Mouse (Mus musculus) testis, adult 2 months (tissue): ENCODE results near the gene Cr2.

ENCODE experiments used
- CTCF ChIP-seq: fragments of 200-500 bp; IDR thresholded peaks from 2 replicates; pipeline ENCODE4 v1.5.1; 2012; ENCODE audit warnings: low read depth, mild to moderate bottlenecking, inconsistent platforms, low read length, moderate library complexity; ENCODE audit not compliant: control insufficient read depth, insufficient read depth, insufficient replicate concordance
- POLR2A ChIP-seq: fragments of 200-500 bp; IDR thresholded peaks from 2 replicates; pipeline ENCODE4 v1.6.1; 2012; ENCODE audit warnings: low read depth, mild to moderate bottlenecking, inconsistent platforms, low read length, moderate library complexity; ENCODE audit not compliant: control insufficient read depth

DNA sequence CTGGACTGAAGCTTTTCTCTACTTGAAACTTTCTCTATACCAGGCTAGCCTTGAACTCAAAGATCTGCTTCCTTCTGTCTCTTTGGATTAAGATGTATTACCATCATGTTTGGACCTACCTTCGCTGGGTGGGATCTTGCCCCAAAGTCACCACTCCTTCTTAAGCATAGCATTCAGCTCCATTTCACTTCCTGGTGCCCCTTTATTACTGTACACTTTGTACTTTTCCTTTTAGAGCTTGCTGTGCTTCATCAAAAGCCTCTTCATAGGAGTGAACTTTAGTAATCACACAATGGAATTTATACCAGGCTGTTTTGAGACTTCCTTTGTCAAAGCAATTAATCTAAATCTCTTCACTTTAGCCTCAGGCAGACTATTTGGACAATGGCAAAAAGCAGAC is 78.5 kb downstream of the Cr2 start:
- TF ChIP-seq CTCF (no peak), POLR2A (no peak)
